Mouse (Mus musculus) cerebellum, adult 2 months (tissue): ENCODE data around the gene Dlk2. TPM values are rescaled to one million over a fixed set of nuclear protein-coding genes. Genes with fewer than 3 reads are reported as not detected.

ENCODE experiments used
- DNase-seq, 2 experiments: peaks; one replicate each; pipeline ENCODE4 v3.0.0; 2021
- H3K27ac ChIP-seq: fragments of 200-500 bp; 2 replicates; pipeline ENCODE4 v1.5.1; 2012; ENCODE audit warnings: low read length, control low read depth, inconsistent platforms; ENCODE audit not compliant: insufficient read depth
- H3K27me3 ChIP-seq: fragments of 200-500 bp; 2 replicates; pipeline ENCODE4 v1.6.1; 2012; ENCODE audit warnings: inconsistent platforms, mild to moderate bottlenecking, low read length, moderate library complexity; ENCODE audit not compliant: control insufficient read depth, insufficient read depth
- H3K4me1 ChIP-seq: fragments of 200-500 bp; 2 replicates; pipeline ENCODE4 v1.6.1; 2011; ENCODE audit warnings: low read length; ENCODE audit not compliant: control insufficient read depth, insufficient read depth
- H3K4me3 ChIP-seq: fragments of 200-500 bp; replicated peaks from 2 replicates; pipeline ENCODE3; 2011; ENCODE audit warnings: mild to moderate bottlenecking, low read depth, low read length, control low read depth; ENCODE audit not compliant: insufficient read depth
- CTCF ChIP-seq: fragments of 200-500 bp; IDR thresholded peaks from 2 replicates; pipeline ENCODE4 v1.5.1; 2011; ENCODE audit warnings: low read depth, mild to moderate bottlenecking, control low read depth, low read length, moderate library complexity, borderline replicate concordance; ENCODE audit not compliant: insufficient read depth
- POLR2A ChIP-seq: fragments of 200-500 bp; IDR thresholded peaks from 2 replicates; pipeline ENCODE4 v1.6.1; 2011; ENCODE audit warnings: low read length, control low read depth, borderline replicate concordance; ENCODE audit not compliant: insufficient read depth
- WGBS: fragments of 180-500 bp; shearing (Covaris S2); methylation state at CpG from one replicate; pipeline ENCODE4 v1.1.7; 2018; 5-methylcytosine and 5-hydroxymethylcytosine counted together
- polyA plus RNA-seq: library from polyadenylated mRNA; depleted of rRNA; stranded (reverse); fragments of >200 nt; gene quantifications from 2 replicates; pipeline ENCODE4 v1.2.3, GENCODE M21; 2012; rRNA removed

Dlk2 gene
- polyA plus RNA-seq, 1 experiment, result 8.8 TPM

DNA sequence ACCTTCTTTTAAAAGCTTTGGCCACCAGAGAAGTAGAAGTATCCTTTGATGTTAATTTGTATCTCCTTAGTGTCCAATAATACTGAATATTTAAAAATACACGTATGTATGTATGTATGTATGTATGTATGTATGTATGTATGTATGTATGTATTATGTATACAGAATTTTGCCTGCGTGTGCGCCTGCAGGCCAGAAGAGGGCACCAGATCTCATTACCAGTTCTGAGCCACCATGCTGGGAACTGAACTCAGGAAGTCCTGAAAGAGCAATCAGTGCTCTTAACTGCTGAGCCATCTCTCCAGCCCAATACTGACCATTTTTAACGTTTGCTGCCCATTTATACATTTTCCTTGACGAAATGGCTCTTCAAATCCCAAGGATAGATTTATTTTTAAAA, 39.3 kb downstream of the Dlk2 start:
- 30% methylated on average over 5 of the region's 5 CpGs for WGBS
- no peak overlapping the region for H3K27ac ChIP-seq
- H3K4me3 ChIP-seq, result no peak overlapping the region
- no peak for TF ChIP-seq POLR2A
- no peak for TF ChIP-seq CTCF
- H3K27me3 ChIP-seq, result no peaks in the 10 kb centered on the region
- DNase-seq, result no peak
- no peaks in the 10 kb centered on the region for H3K4me1 ChIP-seq

DNA sequence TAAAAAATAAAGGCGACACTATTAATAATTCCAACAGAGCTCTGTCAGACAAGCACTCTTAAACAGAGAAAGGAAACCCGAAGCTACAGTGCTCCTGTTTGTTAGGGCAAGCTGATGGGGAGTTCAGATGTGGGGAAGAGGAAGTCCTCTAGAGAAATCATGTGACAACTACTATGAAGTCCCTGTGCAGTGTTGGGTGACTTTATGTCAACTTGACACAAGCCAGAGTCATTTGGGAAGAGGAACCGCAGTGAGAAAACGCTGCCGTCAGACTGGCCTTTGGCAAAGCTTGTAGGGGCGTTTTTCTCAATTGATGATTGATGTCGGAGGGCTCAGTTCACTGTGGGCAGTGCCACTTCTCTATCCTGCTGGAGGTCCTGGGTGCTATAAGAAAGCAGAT, 44.0 kb downstream of the Dlk2 start:
- no peak overlapping the region for H3K4me3 ChIP-seq
- no peaks in the 10 kb centered on the region for H3K4me1 ChIP-seq
- H3K27ac ChIP-seq, result no peak overlapping the region
- H3K27me3 ChIP-seq, result no peaks in the 10 kb centered on the region
- 77% methylated on average over 7 of the region's 7 CpGs for WGBS
- TF ChIP-seq CTCF (no peak), POLR2A (no peak)
- no peak for DNase-seq

- WGBS, result 85% methylated on average over 8 of the region's 8 CpGs
- Histone ChIP-seq H3K27me3 (no peaks in the 10 kb centered on the region), H3K4me1 (no peaks in the 10 kb centered on the region), H3K27ac (no peak overlapping the region), H3K4me3 (no peak overlapping the region)
- TF ChIP-seq POLR2A, result no peak
- TF ChIP-seq CTCF, result no peak
- DNase-seq, result no peak
Observed at GRCm38 (mm10) chr17:46351026-46351700, 53.9 kb downstream of the Dlk2 start.

Other genes starting within 250 kb of the Dlk2 start
- gene Mrps18a, start 186.4 kb upstream of the Dlk2 start, polyA plus RNA-seq, result 131 and 134 TPM in 2 replicates
- 10.5 and 11.9 TPM in 2 replicates for gene Rsph9, start 153.2 kb upstream of the Dlk2 start, polyA plus RNA-seq
- gene Mad2l1bp, start 143.9 kb upstream of the Dlk2 start, polyA plus RNA-seq, result 17.4 TPM in 2 replicates
- gene Gtpbp2, start 136.4 kb upstream of the Dlk2 start, polyA plus RNA-seq, result 194 and 205 TPM in 2 replicates
- 5.8 and 6.7 TPM in 2 replicates for gene Polh, start 94.8 kb upstream of the Dlk2 start, polyA plus RNA-seq
- 39.1 and 40.7 TPM in 2 replicates for gene Xpo5, start 94.6 kb upstream of the Dlk2 start, polyA plus RNA-seq
- gene Polr1c, start 49.4 kb upstream of the Dlk2 start, polyA plus RNA-seq, result 62.5 and 65.2 TPM in 2 replicates
- 111 and 117 TPM in 2 replicates for gene Yipf3, start 49.3 kb upstream of the Dlk2 start, polyA plus RNA-seq
- 26.8 and 28.1 TPM in 2 replicates for gene Lrrc73, start 43.9 kb upstream of the Dlk2 start, polyA plus RNA-seq
- 64.8 and 65.9 TPM in 2 replicates for gene Tjap1, start 14.4 kb upstream of the Dlk2 start, polyA plus RNA-seq
- 17.2 and 18.6 TPM in 2 replicates for gene Abcc10, start 30.9 kb downstream of the Dlk2 start, polyA plus RNA-seq
- 27.4 and 27.8 TPM in 2 replicates for gene Zfp318, start 86.3 kb downstream of the Dlk2 start, polyA plus RNA-seq
- 3.7 and 4.6 TPM in 2 replicates for gene Crip3, start 131.5 kb downstream of the Dlk2 start, polyA plus RNA-seq
- gene Slc22a7, start 141.0 kb downstream of the Dlk2 start, polyA plus RNA-seq, result 0.71 and 0.72 TPM in 2 replicates
- 46.7 and 47.4 TPM in 2 replicates for gene Ttbk1, start 190.3 kb downstream of the Dlk2 start, polyA plus RNA-seq
- 5.3 and 5.6 TPM in 2 replicates for gene Dnph1, start 199.3 kb downstream of the Dlk2 start, polyA plus RNA-seq
- 56.2 and 58.4 TPM in 2 replicates for gene Cul9, start 249.0 kb downstream of the Dlk2 start, polyA plus RNA-seq